Mouse (Mus musculus): ENCODE data around the gene S100a3.

DNA sequence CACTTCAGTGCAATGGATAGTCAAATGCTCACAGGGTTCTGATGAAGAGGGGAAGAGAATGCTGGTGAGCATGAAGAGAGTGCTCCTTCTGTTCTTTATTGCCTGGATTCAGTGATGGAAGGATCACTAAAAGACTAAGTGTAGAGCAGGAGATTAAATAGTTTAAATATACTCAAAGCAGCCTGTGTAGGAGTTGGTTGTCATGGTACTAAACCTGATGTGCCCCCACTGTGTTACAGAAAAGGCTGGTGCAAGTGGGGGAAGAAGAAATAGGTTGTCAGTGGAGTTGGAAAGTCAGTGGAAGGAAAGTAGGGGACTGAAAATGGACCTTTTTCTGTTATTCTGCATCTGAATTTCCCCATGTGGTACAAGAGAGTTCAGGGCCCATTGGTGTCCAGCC lies 88.6 kb downstream of the S100a3 start:
- TF ChIP-seq CTCF (conservative IDR thresholded peaks at IDR 0.05; ENCODE audit: insufficient read depth, insufficient read length, low read depth, low read length), result no peak
- no peak for TF ChIP-seq POLR2A (IDR thresholded peaks at IDR 0.05; ENCODE audit: low read depth, low read length)

All from kidney, adult 2 months (tissue).